Mouse (Mus musculus) embryonic facial prominence, embryonic 10.5 days (tissue): ENCODE measurements at regions not wholly inside any gene's neighbourhood (a gene's known extent, or its start where the extent isn't known, plus 50 kb on each side); places are given as distances from the start of the nearest gene placed in this dataset.

Experiments used
- DNase-seq: peaks from one replicate; pipeline ENCODE4 v3.0.0-alpha.2; 2017; ENCODE audit warnings: low spot score
- H3K27ac ChIP-seq: fragments of 300-500 bp; sonication (generic); replicated peaks from 2 replicates; pipeline ENCODE4 v1.5.1; 2016; ENCODE audit warnings: mild to moderate bottlenecking
- H3K27me3 ChIP-seq: fragments of 300-500 bp; sonication (generic); replicated peaks from 2 replicates; pipeline ENCODE4 v1.6.1; 2016; ENCODE audit warnings: low read depth, mild to moderate bottlenecking; ENCODE audit not compliant: poor library complexity, severe bottlenecking
- H3K36me3 ChIP-seq: fragments of 300-500 bp; sonication (generic); replicated peaks from 2 replicates; pipeline ENCODE4 v1.6.1; 2016; ENCODE audit warnings: mild to moderate bottlenecking, moderate library complexity
- H3K4me1 ChIP-seq: fragments of 300-500 bp; sonication (generic); 2 replicates; pipeline ENCODE4 v1.6.1; 2016
- H3K4me3 ChIP-seq: fragments of 300-500 bp; sonication (generic); 2 replicates; pipeline ENCODE4 v1.5.1; 2016; ENCODE audit warnings: mild to moderate bottlenecking, moderate library complexity
- H3K9me3 ChIP-seq: fragments of 300-500 bp; sonication (generic); 2 replicates; pipeline ENCODE4 v1.6.1; 2016; ENCODE audit warnings: mild to moderate bottlenecking
- WGBS: fragments of 180-500 bp; shearing (Covaris S2); methylation state at CpG from one replicate; pipeline ENCODE4 v1.1.7; 2016; 5-methylcytosine and 5-hydroxymethylcytosine counted together

- Histone ChIP-seq H3K4me3 (no peak overlapping the region), H3K27ac (no peak overlapping the region), H3K9me3 (no peaks in the 10 kb centered on the region), H3K27me3 (no peaks in the 10 kb centered on the region), H3K36me3 (no peaks in the 10 kb centered on the region), H3K4me1 (peaks cover 27% of the 10 kb centered on the region)
- DNase-seq = peak; percentile 4
- 92% methylated on average over 3 of the region's 3 CpGs for WGBS
Observed at GRCm38 (mm10) chr7:129689464-129689863, 97.8 kb downstream of the Wdr11 start.

DNA sequence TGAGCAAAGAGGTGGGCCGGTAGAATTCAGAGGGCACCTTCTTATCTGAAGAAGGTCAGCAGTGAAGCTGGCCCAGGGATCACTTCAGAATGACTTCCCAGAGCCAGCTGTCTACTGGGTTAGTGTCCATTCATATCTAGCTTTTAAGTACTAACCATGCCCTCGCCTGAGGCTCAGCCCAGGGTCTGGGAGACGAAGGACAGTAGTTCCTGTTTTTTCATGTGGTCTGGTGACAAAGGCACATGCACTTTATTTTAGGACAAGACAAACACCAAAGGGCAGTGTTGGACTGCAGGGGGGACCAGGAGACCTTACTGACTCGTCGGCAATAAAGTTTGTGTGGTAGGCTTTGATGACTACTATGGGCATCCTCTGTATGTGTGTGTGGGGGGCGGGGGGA, 99.2 kb downstream of the Wdr11 start:
- DNase-seq = no peak
- WGBS = 84% methylated on average over 6 of the region's 6 CpGs

DNA sequence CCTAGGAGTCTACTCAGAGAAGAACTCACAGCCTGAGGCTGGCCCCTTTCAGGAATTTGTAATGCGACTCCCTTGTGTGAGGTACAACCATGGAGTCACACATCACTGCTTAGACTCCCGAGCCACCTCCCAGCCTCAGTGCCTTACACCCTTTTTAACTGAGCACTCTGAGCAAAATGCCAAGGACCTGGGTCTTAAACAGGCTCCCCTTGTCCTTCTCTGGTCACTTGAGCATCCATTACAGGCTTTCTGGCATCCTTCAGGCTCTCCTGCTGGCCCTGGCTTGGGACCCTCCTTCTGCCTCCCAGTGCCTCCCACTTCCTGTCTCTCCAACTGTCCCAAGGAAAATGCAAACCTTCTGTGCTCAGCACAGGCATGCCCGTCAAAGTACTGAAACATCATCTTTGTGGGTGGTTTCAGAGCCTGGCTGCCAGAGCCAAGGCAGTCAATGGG, 100.0 kb downstream of the Wdr11 start:
- no peaks in the 10 kb centered on the region for H3K27me3 ChIP-seq
- peak overlapping the region; percentile 81 for H3K27ac ChIP-seq
- H3K4me1 ChIP-seq = peaks cover 16% of the 10 kb centered on the region
- H3K9me3 ChIP-seq = no peaks in the 10 kb centered on the region
- H3K4me3 ChIP-seq = no peak overlapping the region
- no peaks in the 10 kb centered on the region for H3K36me3 ChIP-seq
- 18% methylated on average over 3 of the region's 3 CpGs for WGBS
- peak; percentile 61 for DNase-seq

More for the DNA sequence above, 99.2 kb downstream of the Wdr11 start:
- H3K4me3 ChIP-seq = no peak overlapping the region
- H3K4me1 ChIP-seq = peaks cover 19% of the 10 kb centered on the region
- peak overlapping the region; percentile 81 for H3K27ac ChIP-seq
- no peaks in the 10 kb centered on the region for H3K27me3 ChIP-seq
- no peaks in the 10 kb centered on the region for H3K36me3 ChIP-seq
- no peaks in the 10 kb centered on the region for H3K9me3 ChIP-seq

DNA sequence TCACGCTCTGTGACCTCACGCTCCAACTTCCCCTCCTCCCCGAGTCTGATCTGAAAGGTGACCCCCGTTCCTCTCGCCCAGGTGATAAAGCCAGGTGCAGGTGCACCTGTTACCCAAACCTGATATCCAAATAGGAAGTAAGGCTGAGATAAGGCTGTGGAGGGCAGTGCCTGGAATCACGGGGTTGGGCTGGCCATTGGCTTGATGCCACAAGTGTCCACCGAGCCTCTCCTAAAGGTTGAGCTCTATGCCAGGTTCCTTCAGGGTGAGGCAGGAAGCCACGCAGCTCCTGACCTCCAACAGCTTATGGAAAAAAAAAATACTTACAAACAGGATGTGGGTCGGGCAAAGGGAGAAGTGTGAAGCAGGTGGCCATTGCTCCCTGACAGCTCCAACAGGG, 102.0 kb downstream of the Wdr11 start:
- Histone ChIP-seq H3K9me3 (no peaks in the 10 kb centered on the region), H3K36me3 (no peaks in the 10 kb centered on the region), H3K4me3 (no peak overlapping the region), H3K4me1 (peaks cover 16% of the 10 kb centered on the region), H3K27me3 (no peaks in the 10 kb centered on the region), H3K27ac (no peak overlapping the region)
- WGBS = 87% methylated on average over 9 of the region's 9 CpGs
- peak; percentile 6 for DNase-seq

DNA sequence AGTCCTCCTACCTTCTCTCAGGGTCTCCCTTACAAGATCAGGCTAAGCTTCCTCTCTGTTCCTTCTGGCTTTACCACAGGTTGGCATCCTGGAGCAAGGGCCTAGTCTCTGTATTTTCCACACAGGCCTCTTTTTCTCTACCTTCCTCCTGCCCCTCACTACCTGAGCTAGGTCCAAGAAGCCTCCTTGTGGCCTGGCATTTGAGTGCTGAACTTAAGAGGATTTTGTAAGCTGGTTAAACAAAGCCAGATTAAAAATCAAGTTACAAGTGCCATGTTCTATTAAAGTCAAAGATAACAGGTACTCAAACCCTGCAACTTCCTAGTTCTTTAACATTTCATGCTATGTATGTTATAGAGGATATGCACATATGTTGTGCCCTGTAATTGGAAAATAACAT, 102.5 kb downstream of the Wdr11 start:
- Histone ChIP-seq H3K4me1 (peaks cover 16% of the 10 kb centered on the region), H3K9me3 (no peaks in the 10 kb centered on the region), H3K36me3 (no peaks in the 10 kb centered on the region), H3K27me3 (no peaks in the 10 kb centered on the region), H3K27ac (no peak overlapping the region), H3K4me3 (no peak overlapping the region)
- DNase-seq = no peak

GRCm38 (mm10) chr7:129699931-129700570, 108.4 kb downstream of the Wdr11 start:
- H3K27me3 ChIP-seq = no peaks in the 10 kb centered on the region
- H3K36me3 ChIP-seq = no peaks in the 10 kb centered on the region
- no peak for DNase-seq
- WGBS = 73% methylated on average over 5 of the region's 5 CpGs
- peaks cover 10% of the 10 kb centered on the region for H3K4me1 ChIP-seq
- no peaks in the 10 kb centered on the region for H3K9me3 ChIP-seq
- H3K4me3 ChIP-seq = no peak overlapping the region
- no peak overlapping the region for H3K27ac ChIP-seq

DNA sequence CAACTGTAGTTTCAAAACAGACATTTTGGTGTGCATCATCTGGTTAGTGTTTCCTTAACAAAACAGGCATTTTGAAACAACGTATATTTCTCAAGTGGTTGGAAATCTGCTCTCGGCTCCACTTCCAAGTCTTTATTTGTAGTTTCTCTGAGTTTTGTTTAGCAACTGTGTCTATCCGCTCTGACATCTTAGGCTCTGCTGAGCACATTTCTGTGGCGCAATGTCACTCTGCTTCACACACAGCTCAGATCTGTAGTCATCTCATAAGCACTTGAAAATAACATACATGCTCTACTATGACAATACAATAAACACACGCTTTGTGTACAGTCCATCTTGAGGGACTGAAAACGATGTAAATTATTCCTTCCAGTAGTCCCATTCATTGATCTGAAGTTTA, 135.9 kb downstream of the Wdr11 start:
- WGBS = 89% methylated on average over 6 of the region's 6 CpGs
- H3K27me3 ChIP-seq = no peaks in the 10 kb centered on the region
- H3K27ac ChIP-seq = no peak overlapping the region
- no peaks in the 10 kb centered on the region for H3K9me3 ChIP-seq
- H3K4me3 ChIP-seq = no peak overlapping the region
- H3K36me3 ChIP-seq = no peaks in the 10 kb centered on the region
- H3K4me1 ChIP-seq = peaks cover 4% of the 10 kb centered on the region
- no peak for DNase-seq

DNA sequence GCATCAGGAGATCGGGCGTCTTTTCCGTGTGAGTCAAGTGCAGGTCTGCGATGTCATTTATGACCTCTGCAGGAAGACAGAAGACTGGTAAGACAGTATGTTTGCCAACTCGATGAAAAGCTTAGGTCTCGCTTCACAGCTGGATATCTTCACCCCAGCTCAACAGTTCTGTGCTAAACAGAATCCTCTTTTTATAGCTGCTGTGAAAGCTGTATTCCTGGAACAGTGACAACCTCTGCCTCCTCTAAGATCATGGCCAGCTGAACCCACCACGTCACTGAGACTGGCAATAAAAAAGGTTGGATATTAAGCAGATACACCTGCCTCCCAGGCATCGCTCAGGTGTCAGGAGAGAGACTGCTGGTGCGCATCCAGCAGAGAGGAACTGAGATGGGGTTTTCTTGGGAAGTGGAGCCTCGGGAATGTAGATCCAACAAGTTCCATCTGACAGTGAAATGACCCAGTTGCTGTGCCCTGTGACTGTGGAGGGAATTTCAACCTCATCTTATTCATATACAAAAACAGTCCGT, 138.1 kb downstream of the Wdr11 start:
- Histone ChIP-seq H3K27me3 (no peaks in the 10 kb centered on the region), H3K36me3 (no peaks in the 10 kb centered on the region), H3K4me3 (no peak overlapping the region), H3K9me3 (no peaks in the 10 kb centered on the region), H3K27ac (no peak overlapping the region), H3K4me1 (peaks cover 4% of the 10 kb centered on the region)
- no peak for DNase-seq
- WGBS = 85% methylated on average over 11 of the region's 11 CpGs

DNA sequence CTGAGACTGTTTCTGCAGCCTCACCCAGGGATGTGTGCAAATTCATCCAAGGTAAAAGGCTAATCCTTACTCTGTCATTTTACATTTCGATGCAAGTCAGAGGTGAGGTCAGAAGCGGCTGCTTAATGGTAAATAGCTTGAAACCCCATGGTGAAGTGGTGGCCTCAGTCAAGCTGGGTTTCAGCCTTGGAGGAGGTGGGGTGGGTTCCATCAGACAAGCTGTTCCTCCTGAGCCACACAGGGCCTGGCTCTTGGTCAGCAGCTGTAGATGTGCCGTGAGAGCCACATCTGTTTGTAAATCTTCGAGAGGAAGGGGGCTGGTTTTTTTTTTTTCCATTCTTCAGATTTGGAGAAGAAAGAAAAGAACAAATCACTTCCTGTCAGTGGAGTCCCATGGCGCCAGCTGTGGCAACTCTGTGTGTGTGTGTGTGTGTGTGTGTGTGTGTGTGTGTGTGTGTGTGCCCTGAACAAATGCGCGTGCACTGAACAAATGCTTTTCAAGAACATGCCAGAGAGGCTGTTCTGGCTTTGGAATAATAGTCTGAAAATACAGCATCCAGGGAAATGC, 139.2 kb downstream of the Wdr11 start:
- Histone ChIP-seq H3K4me3 (no peak overlapping the region), H3K4me1 (peaks cover 4% of the 10 kb centered on the region), H3K9me3 (no peaks in the 10 kb centered on the region), H3K27me3 (no peaks in the 10 kb centered on the region), H3K27ac (no peak overlapping the region), H3K36me3 (no peaks in the 10 kb centered on the region)
- WGBS = 65% methylated on average over 7 of the region's 7 CpGs
- no peak for DNase-seq

- Histone ChIP-seq H3K36me3 (no peaks in the 10 kb centered on the region), H3K9me3 (no peaks in the 10 kb centered on the region), H3K27me3 (no peaks in the 10 kb centered on the region), H3K4me1 (peaks cover 17% of the 10 kb centered on the region), H3K27ac (no peak overlapping the region), H3K4me3 (no peak overlapping the region)
- no peak for DNase-seq
- 78% methylated on average over 4 of the region's 4 CpGs for WGBS
Observed at GRCm38 (mm10) chr7:129742657-129743056, 151.0 kb downstream of the Wdr11 start.

DNA sequence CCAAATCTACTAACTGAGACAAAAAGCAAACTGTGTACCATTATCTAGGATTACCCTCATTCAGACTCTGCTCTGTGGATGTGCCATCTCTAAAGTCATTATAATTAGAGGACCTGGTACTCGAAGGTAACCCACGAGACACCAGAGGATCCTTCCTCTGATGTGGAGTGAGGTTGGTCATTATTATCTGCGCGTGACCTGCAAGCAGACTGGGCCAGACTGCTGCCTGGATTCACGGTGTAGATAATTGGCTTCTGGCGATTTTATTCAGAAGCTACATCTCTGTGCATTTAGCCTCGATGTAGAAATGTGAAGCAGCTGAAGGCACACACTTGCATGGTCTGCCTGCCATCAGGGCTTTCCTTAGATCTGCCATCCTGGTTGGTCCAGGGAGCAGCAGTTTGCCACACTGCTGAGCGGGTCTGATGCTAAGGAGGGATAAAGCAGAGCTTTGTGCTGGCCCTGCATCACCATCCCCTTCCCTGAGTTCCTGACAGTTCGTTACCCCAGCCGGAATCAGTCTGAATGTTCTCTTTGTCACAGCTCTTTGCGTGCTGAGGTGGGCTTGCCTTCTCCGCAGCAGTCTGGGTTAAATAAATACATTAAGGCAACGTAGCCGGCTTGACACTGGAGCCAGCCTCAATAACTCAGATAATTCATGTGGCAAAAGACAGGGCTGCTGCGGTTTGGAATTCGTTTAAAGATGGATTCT, 152.4 kb downstream of the Wdr11 start:
- Histone ChIP-seq H3K4me3 (no peak overlapping the region), H3K36me3 (no peaks in the 10 kb centered on the region), H3K27me3 (no peaks in the 10 kb centered on the region), H3K27ac (peak overlapping the region; percentile 77), H3K4me1 (peaks cover 17% of the 10 kb centered on the region), H3K9me3 (peaks cover 7% of the 10 kb centered on the region)
- WGBS = 33% methylated on average over 16 of the region's 16 CpGs
- DNase-seq = peak; percentile 51

- H3K27me3 ChIP-seq = no peaks in the 10 kb centered on the region
- H3K36me3 ChIP-seq = no peaks in the 10 kb centered on the region
- peaks cover 8% of the 10 kb centered on the region for H3K9me3 ChIP-seq
- peaks cover 17% of the 10 kb centered on the region for H3K4me1 ChIP-seq
- 85% methylated on average over 5 of the region's 5 CpGs for WGBS
- H3K4me3 ChIP-seq = no peak overlapping the region
- DNase-seq = no peak
- no peak overlapping the region for H3K27ac ChIP-seq
Observed at GRCm38 (mm10) chr7:129746639-129747038, 155.0 kb downstream of the Wdr11 start.

GRCm38 (mm10) chr7:129750936-129751335, 159.3 kb downstream of the Wdr11 start:
- no peaks in the 10 kb centered on the region for H3K4me1 ChIP-seq
- H3K27me3 ChIP-seq = no peaks in the 10 kb centered on the region; the same call in 1 of the 2 replicates
- DNase-seq = no peak
- no peaks in the 10 kb centered on the region for H3K36me3 ChIP-seq
- H3K27ac ChIP-seq = no peak overlapping the region
- H3K4me3 ChIP-seq = no peak overlapping the region
- H3K9me3 ChIP-seq = peaks cover 8% of the 10 kb centered on the region
